Mouse (Mus musculus) heart, adult 2 months (tissue): ENCODE results near the gene Cep295nl.

Source experiments
- CTCF ChIP-seq: fragments of 200-600 bp; IDR thresholded peaks from 2 replicates; pipeline ENCODE4 v1.8.1; 2022; ENCODE audit warnings: antibody characterized with exemption, mild to moderate bottlenecking, moderate library complexity
- POLR2A ChIP-seq: fragments of 200-500 bp; IDR thresholded peaks from 2 replicates; pipeline ENCODE4 v1.6.1; 2011; ENCODE audit warnings: mild to moderate bottlenecking, low read depth, low read length, control low read depth; ENCODE audit not compliant: insufficient read depth

GRCm38 (mm10) chr11:118360907-118361341 lies 18.6 kb upstream of the Cep295nl start:
- no peak for TF ChIP-seq CTCF
- no peak for TF ChIP-seq POLR2A
